Mouse (Mus musculus) liver, adult 10 weeks (tissue): ENCODE measurements around the gene Cacnb3. TPM values are rescaled to one million over a fixed set of nuclear protein-coding genes. Genes with fewer than 3 reads are reported as not detected.

Source experiments
- polyA plus RNA-seq: library from polyadenylated mRNA; stranded (reverse); fragments of 350-450 nt; fragmentation: Illumina TruSeq; extraction: RNeasy Lipid Tissue Mini Kit (QIAGEN cat#74804); gene quantifications from one replicate; pipeline ENCODE4 v1.2.3, GENCODE M21; 2014; ENCODE audit warnings: low read depth, low replicate concordance

Cacnb3 gene
- not detected for polyA plus RNA-seq

DNA sequence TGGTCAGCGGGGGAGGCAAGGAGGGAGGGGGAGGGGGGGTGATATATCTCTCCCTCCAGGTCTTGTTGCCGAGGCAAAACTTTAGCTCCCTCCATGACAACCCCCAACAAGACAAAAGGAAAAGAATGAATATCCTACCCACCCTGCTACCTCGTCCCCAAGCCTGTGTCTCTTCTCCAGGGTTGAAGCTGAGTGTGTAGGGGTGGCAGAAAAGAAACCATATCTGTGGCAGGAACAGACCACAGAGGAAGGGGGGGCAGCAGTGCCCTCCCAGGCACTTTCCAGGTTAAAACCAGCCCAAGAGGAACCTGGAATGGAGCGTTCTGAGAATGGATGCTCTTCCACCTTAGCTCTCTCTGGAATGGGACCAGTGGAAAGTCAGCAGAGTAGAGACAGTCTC is at the start of gene Cacnb3:
Cacnb3 (plus strand) TSS at position 301 of the 400 bp plus-strand sequence.

GRCm38 (mm10) chr15:98609331-98610130 is 21.1 kb upstream of the Cacnb3 start, which contains the start of gene Adcy6:
Gene Adcy6, minus strand, starts transcription at chr15:98610076.

GRCm38 (mm10) chr15:98662567-98663545 is 32.2 kb downstream of the Cacnb3 start, which contains the start of gene Ddx23:
Gene Ddx23, minus strand, starts transcription at chr15:98662894.

DNA sequence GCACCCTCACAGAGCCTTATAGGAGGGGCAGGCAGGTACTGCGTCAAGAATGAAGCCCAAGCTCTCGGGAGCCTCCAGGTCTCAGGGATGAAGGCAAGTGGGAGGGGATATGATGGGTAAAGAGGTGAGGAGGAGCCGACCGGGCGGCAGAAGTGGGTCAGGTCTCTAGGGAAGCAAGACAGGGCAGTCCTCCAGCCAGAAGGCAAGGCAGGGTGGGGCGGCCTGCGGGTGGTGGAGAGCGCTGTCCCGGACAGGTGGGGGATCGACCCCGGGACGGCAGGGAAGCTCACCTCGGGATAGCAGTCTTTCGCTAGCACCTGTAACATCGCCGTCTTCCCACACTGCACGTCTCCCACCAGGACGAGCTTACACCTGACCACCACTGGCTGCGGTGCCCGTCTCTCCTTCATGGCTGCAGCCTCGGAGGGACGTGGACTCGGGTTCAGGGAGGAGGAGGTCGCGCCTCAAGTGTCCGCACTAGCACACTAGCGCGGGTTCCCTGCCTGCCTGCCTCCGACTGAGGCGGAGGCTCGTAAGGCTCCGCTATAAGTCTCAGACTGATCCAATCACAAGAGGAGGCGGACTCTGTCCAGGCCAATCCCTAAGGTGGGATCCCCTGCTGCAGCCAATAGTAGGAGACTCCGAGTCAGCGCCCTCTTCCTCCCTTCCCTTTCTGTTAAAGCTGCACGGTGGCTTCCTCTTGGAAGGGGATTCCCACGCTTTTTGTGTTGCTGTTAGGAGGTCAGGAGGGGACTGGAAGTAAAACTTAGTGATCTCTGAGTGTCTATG is 46.5 kb downstream of the Cacnb3 start, which contains the start of gene Rnd1:
Rnd1 (minus strand) TSS at position 522 of the 789 bp plus-strand sequence.

Other genes with a start within 250 kb of the Cacnb3 start
- not detected for gene Olfr283, start 249.9 kb upstream of the Cacnb3 start, polyA plus RNA-seq
- not detected for gene Olfr282, start 199.6 kb upstream of the Cacnb3 start, polyA plus RNA-seq
- gene Olfr281, start 178.3 kb upstream of the Cacnb3 start, polyA plus RNA-seq, result not detected
- not detected for gene OR5BS1P, start 160.9 kb upstream of the Cacnb3 start, polyA plus RNA-seq
- not detected for gene Lalba, start 148.1 kb upstream of the Cacnb3 start, polyA plus RNA-seq
- not detected for gene Olfr279, start 138.4 kb upstream of the Cacnb3 start, polyA plus RNA-seq
- 18.8 TPM for gene Kansl2, start 96.6 kb upstream of the Cacnb3 start, polyA plus RNA-seq
- 25.8 TPM for gene Ccnt1, start 59.9 kb upstream of the Cacnb3 start, polyA plus RNA-seq
- gene 4930415O20Rik, start 59.8 kb upstream of the Cacnb3 start, polyA plus RNA-seq, result not detected
- gene Adcy6, start 20.8 kb upstream of the Cacnb3 start, polyA plus RNA-seq, result 2.4 TPM
- 2.8 TPM for gene Ddx23, start 32.1 kb downstream of the Cacnb3 start, polyA plus RNA-seq
- 6.3 TPM for gene Rnd1, start 46.6 kb downstream of the Cacnb3 start, polyA plus RNA-seq
- gene Ccdc65, start 77.4 kb downstream of the Cacnb3 start, polyA plus RNA-seq, result not detected
- 1.7 TPM for gene Fkbp11, start 97.4 kb downstream of the Cacnb3 start, polyA plus RNA-seq
- gene Arf3, start 132.4 kb downstream of the Cacnb3 start, polyA plus RNA-seq, result 14.6 TPM
- not detected for gene Wnt10b, start 147.3 kb downstream of the Cacnb3 start, polyA plus RNA-seq
- not detected for gene Wnt1, start 159.0 kb downstream of the Cacnb3 start, polyA plus RNA-seq
- gene Ddn, start 178.7 kb downstream of the Cacnb3 start, polyA plus RNA-seq, result not detected
- gene Prkag1, start 200.7 kb downstream of the Cacnb3 start, polyA plus RNA-seq, result 28.5 TPM
- 2.6 TPM for gene Kmt2d, start 240.4 kb downstream of the Cacnb3 start, polyA plus RNA-seq